Mouse (Mus musculus) lung, postnatal 25 days (tissue): Measurements from ENCODE around the gene Gm43518.
A peak's percentile ranks its signal among the peaks of the same experiment; 100 is the strongest.

Source experiments
- DNase-seq: peaks from one replicate; pipeline ENCODE4 v3.0.0; 2022; ENCODE audit warnings: low spot score

Gm43518 gene

DNA sequence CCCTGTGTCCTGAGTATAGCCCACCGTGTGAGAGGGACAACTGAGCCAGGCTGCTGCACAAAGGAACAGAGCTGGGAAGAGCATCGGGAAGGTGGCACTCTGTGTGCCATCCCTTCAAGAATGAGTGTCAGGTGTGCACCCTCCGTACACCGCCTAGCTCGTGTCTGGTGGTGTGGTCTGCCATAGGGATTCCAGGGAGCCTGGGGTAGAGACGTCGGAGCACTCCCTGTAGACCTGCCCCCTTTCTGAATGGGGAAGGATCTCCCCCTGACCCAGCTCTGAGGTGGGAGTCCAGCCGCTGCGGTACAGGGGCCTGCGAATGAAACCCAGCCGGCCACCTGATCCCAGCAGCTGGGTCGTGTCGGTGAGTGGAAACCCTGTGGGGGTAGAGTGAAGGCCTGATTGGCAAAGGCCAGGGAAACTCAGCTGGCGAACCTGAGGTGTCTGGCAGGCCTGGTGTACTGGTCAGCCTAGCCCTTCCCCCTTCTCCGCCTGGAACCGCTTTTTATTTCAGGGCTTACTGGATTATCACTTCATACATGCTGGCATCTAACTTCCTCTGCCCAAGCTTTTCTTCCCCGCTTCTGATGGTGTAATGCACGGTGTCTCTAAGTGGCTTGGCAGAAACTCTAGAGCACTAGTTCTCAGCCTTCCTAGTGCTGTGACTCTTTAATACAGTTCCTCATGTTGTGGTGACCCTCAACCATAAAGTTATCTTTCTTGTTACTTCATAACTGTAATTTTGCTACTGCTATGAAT is 52.2 kb downstream of the Gm43518 start:
- DNase-seq = no peak

DNA sequence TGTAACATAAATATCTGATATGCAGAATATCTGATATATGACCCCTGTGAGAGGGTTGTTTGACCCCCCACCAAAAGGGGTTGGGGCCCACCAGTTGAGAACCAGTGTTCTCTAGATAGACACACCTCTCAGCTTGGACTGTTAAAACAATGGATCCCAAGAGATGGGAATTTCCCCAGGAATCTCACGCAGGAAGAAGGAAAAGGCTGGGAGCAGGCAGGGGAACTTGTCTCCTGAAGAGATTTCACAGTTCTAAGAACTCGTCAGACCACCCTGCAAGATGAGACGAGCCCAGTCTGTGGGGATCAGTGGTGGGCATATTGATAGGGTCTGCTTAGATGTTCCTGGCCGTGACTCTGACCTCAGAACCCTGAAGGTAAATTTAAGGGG is 52.8 kb downstream of the Gm43518 start:
- no peak for DNase-seq

DNA sequence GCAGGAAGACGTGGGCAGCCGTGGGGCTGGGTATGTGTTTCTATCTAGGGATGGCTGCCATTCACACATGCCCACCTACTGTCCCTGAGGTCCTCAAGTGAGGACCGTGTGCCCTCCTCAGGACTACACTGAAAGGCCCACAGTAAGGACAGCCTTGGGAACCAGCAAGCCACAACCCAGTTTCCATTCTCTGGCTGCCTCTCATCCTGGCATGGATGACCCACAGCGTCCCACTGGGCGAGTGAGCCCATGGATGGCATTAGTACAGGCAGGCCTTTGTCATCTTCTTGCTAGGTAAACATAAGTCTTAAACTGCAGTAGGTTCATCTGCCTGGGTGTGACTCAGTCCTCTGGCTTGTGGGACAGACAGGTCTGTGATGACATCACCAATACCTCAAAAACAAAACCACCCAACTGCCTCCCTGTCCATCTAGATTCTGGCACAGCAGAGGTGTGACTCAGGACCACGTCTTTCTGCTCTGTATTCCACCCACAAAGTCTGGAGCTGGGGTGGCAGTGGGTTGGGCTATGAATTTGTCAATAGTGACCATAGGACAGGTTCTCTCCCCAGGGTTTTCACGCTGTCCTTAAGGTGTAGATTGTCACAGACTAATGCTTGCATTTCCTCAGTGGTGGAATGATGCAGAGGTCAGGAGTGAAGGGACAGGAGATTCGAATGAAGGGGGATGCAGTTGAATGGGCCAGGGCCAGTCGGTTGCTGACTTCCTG is 53.5 kb downstream of the Gm43518 start:
- DNase-seq = no peak

DNA sequence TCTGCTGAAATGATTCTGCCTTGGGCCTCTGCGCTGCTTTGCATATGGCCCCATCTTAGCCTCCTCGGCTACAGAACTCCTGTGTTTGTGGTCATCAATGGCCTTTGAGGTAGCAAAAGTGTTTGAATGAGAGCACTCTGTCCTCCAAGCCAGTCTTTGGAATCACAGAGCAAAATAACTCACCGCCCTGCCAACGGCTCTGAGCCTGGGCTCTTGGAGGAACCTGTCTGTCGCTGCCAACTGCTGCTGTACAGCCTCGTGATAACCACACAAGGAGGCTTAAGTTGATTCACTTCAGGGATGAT is 54.0 kb downstream of the Gm43518 start:
- DNase-seq = peak; percentile 52

DNA sequence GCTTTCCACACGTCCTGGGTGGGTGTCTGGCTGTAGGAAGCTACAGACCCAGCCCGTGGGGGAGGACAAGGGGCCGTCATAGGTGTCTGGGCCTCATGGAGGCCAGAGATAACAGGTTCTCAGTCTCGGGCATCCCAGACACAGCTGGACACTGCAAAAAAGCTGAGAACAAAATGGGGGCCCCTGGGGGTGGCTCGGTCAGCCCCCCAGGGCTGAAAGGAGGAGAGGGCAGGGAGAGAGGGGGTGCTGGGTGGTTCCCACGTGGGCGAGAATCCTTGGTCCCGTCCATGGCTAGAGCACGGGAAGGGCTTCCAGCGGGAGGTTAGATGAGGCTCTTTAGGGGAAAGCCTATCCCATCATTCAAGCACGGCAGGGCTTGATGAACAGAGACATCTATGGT is 55.6 kb downstream of the Gm43518 start:
- no peak for DNase-seq

DNA sequence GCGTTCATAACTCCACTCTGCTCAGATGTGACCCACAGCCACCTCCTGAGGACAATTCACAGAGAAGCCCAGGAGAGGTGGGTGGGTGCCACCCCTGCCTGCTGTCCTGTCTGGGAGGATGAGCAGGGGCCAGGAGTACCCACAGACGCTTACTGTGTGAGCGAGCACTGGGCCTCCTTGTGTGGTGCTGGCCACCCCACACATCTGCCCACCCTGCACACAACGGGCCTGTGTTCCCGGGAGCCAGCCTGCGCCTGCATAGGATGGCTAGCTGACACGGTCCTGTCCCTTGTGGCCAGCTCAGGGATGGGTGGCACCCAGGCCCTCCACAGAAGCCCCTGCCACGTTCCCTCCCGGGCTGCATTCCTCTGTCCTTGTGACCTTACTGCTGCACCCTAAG is 58.2 kb downstream of the Gm43518 start:
- no peak for DNase-seq

DNA sequence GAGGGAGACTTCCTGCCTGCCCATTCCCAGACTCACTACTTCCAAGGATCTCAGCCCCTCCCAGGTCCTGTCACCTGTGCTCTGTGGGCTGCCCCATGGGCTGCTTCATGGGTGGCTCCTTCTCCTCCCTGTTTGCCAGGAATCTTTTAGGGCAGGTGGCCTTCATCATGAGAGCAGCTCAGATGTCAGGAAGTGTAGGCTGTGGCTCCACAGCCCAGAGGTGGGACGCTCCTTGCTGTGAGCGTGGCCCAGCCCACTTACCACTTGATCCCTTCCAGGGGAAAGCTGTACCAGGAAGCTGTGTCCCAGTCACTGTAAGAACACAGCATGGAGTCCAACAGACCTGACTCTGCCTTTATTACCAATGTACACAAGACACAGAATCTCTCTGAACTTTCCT is 59.7 kb downstream of the Gm43518 start:
- no peak for DNase-seq

DNA sequence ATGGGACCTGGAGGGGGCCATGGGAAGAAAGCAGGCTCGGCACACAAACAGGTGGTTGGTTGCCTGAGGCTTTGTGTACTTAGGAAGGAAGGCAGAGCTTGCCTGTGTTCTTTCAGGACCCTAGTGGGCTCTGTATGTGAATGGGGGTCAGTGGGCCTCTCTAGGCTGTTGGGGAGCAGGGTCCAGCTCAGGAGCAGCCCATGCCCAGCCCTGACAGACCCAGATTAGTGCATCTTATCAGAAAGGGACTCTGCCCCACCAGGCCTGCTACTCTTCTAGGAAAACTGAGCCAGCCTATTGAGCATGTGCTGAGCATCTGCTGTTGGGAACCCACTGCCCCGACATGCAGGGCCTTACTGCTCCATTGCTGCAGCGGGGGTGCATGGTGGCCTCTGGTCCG is 60.3 kb downstream of the Gm43518 start:
- no peak for DNase-seq
